8 mouse cellular contexts compared by ENCODE assay signal in genomic region chr4:132302939-132303479, GRCm38 (mm10). TPM values are rescaled to one million over a fixed set of nuclear protein-coding genes. Genes with fewer than 3 reads are reported as not detected.
DNase-seq lines count a peak whose midpoint lies in the region; ATAC-seq and TF ChIP-seq lines count a peak whose summit lies in the region.

Gene Rab42, minus strand, starts transcription at chr4:132303385.

- H3K4me1 ChIP-seq in forebrain, embryonic 15.5 days: 0 out of 2 replicates have a peak, but pooled peaks cover 3% of the 10 kb centered on the region
- peaks cover 5% of the 10 kb centered on the region; the same call in 1 of the 2 replicates for H3K4me1 ChIP-seq in lung, embryonic 14.5 days (ENCODE audit: insufficient read depth)
- H3K4me1 ChIP-seq in neural tube, embryonic 15.5 days: peaks cover 9% of the 10 kb centered on the region
- peaks cover 17% of the 10 kb centered on the region for H3K4me1 ChIP-seq in thymus, adult 2 months (replicated peaks; ENCODE audit: control insufficient read depth, insufficient read depth, low read length)

- no peak for TF ChIP-seq POLR2A in thymus, adult 2 months (IDR thresholded peaks at IDR 0.05; ENCODE audit: control insufficient read depth, extremely low read depth, insufficient read depth, low read length, poor library complexity)

- H3K4me2 ChIP-seq in forebrain, embryonic 15.5 days (replicated peaks): peak within 1 kb of the TSS; percentile 49
- H3K4me2 ChIP-seq in lung, embryonic 14.5 days: peak within 1 kb of the TSS; percentile 76
- peak within 1 kb of the TSS; percentile 61 for H3K4me2 ChIP-seq in neural tube, embryonic 15.5 days

- H3K4me3 ChIP-seq in forebrain, embryonic 15.5 days: peak within 1 kb of the TSS; percentile 41
- H3K4me3 ChIP-seq in lung, embryonic 14.5 days (ENCODE audit: low read depth, low read length): peak within 1 kb of the TSS; percentile 45
- peak within 1 kb of the TSS; percentile 40 for H3K4me3 ChIP-seq in neural tube, embryonic 15.5 days (replicated peaks)
- H3K4me3 ChIP-seq in thymus, adult 2 months (ENCODE audit: control insufficient read depth, insufficient read depth, low read length): peak within 1 kb of the TSS; percentile 49

- DNase-seq in CD8-positive naive resting alpha-beta T cell, adult 2 months (ENCODE audit: low read depth in 2 of 2, low spot score in 2 of 2): peak; percentile 54 to 60
- peak; percentile 81 for DNase-seq in brain, adult 2 months (ENCODE audit: low read depth, low spot score)
- DNase-seq in heart, postnatal 10 days: peak; percentile 57 to 68
- DNase-seq in kidney, postnatal 4 days: peak; percentile 69 to 79
- peak; percentile 79 for DNase-seq in lung, embryonic 14.5 days
- DNase-seq in thymus, adult 2 months: peak; percentile 49

- no peak within 1 kb of the TSS for H3K27ac ChIP-seq in forebrain, embryonic 15.5 days (replicated peaks)
- H3K27ac ChIP-seq in lung, embryonic 14.5 days (ENCODE audit: low read depth): peak within 1 kb of the TSS; percentile 60; the same call in 1 of the 2 replicates
- no peak within 1 kb of the TSS for H3K27ac ChIP-seq in neural tube, embryonic 15.5 days (replicated peaks)
- peak within 1 kb of the TSS; percentile 6; the same call in 1 of the 2 replicates for H3K27ac ChIP-seq in thymus, adult 2 months (ENCODE audit: control insufficient read depth, insufficient read depth, low read length)

- no peaks in the 10 kb centered on the region for H3K27me3 ChIP-seq in forebrain, embryonic 15.5 days
- H3K27me3 ChIP-seq in lung, embryonic 14.5 days (ENCODE audit: insufficient read depth, low read length): no peaks in the 10 kb centered on the region
- no peaks in the 10 kb centered on the region for H3K27me3 ChIP-seq in neural tube, embryonic 15.5 days (replicated peaks)
- H3K27me3 ChIP-seq in thymus, adult 2 months (ENCODE audit: control insufficient read depth, insufficient read depth, low read length): no peaks in the 10 kb centered on the region

- H3K9ac ChIP-seq in forebrain, embryonic 15.5 days (replicated peaks): peak within 1 kb of the TSS; percentile 22
- H3K9ac ChIP-seq in lung, embryonic 14.5 days: peak within 1 kb of the TSS; percentile 56
- H3K9ac ChIP-seq in neural tube, embryonic 15.5 days (replicated peaks): peak within 1 kb of the TSS; percentile 37

- intact Hi-C loops in heart, postnatal 10 days (cut with DNase I): no loop called here

- under 1% methylated on average over 31 of the region's 31 CpGs for WGBS in forebrain, embryonic 15.5 days
- 1% methylated on average over 31 of the region's 31 CpGs for WGBS in lung, embryonic 14.5 days
- WGBS in neural tube, embryonic 15.5 days: 1% methylated on average over 31 of the region's 31 CpGs
- WGBS in thymus, adult 2 months: 2% methylated on average over 31 of the region's 31 CpGs

- H3K9me3 ChIP-seq in forebrain, embryonic 15.5 days: no peaks in the 10 kb centered on the region
- no peaks in the 10 kb centered on the region for H3K9me3 ChIP-seq in lung, embryonic 14.5 days (ENCODE audit: low read depth, low read length)
- no peaks in the 10 kb centered on the region for H3K9me3 ChIP-seq in neural tube, embryonic 15.5 days (replicated peaks)

- H3K36me3 ChIP-seq in forebrain, embryonic 15.5 days: no peaks in the 10 kb centered on the region
- H3K36me3 ChIP-seq in lung, embryonic 14.5 days (ENCODE audit: insufficient read depth): no peaks in the 10 kb centered on the region
- no peaks in the 10 kb centered on the region for H3K36me3 ChIP-seq in neural tube, embryonic 15.5 days
- H3K36me3 ChIP-seq in thymus, adult 2 months (ENCODE audit: control insufficient read depth, insufficient read depth, low read length): no peaks in the 10 kb centered on the region

- peak; percentile 51; the same call in 1 of the 2 replicates for ATAC-seq in forebrain, embryonic 15.5 days (replicated peaks)
- peak; percentile 82 for ATAC-seq in lung, embryonic 14.5 days (ENCODE audit: insufficient read depth)
- ATAC-seq in neural tube, embryonic 15.5 days (ENCODE audit: low FRiP score): peak; percentile 40

- peak; percentile 36 for TF ChIP-seq CTCF in lung, embryonic 14.5 days (IDR thresholded peaks at IDR 0.05; ENCODE audit: low read depth)
- TF ChIP-seq CTCF in thymus, adult 2 months (IDR thresholded peaks at IDR 0.05; ENCODE audit: borderline replicate concordance, control insufficient read depth, extremely low read depth, insufficient read depth, low read length, poor library complexity): no peak

RNA-seq across cellular contexts. Expression of gene Rab42, which starts in this region (rescaled TPM):
- polyA plus RNA-seq in forebrain, embryonic 15.5 days (2015; fragmentation: Nextera tagmentation; extraction: Ambion mirVana): 0.60 and 1.0 TPM in 2 replicates
- total RNA-seq in heart, postnatal 10 days (2021): 1 to 10 TPM; 1.1 TPM
- polyA plus RNA-seq in lung, embryonic 14.5 days (2014; fragmentation: Nextera tagmentation; extraction: Ambion mirVana): 1.2 and 1.9 TPM in 2 replicates
- 3.4 and 3.5 TPM in 2 replicates for polyA plus RNA-seq in neural tube, embryonic 15.5 days (2015; fragmentation: Nextera tagmentation; extraction: Ambion mirVana)
- 6.2 and 6.8 TPM in 2 replicates for polyA plus RNA-seq in thymus, adult 2 months (2012; rRNA removed)

Comparison
In these comparisons a context has a peak if more than half of its experiments do, and no peak if none do; other contexts are left out.
1. H3K27ac ChIP-seq: peak in lung, embryonic 14.5 days (single experiment) and thymus, adult 2 months (single experiment); none in forebrain, embryonic 15.5 days (single experiment) and neural tube, embryonic 15.5 days (single experiment).
2. Peak in every context shown above with its lines, with median percentiles within 50 percentile points of each other: DNase-seq, ATAC-seq, H3K4me2 ChIP-seq, H3K4me3 ChIP-seq and H3K9ac ChIP-seq.